Mouse (Mus musculus) thymus, postnatal 25 days (tissue): ENCODE measurements around the gene Usp11.

Source experiments
- DNase-seq: peaks from one replicate; pipeline ENCODE4 v3.0.0; 2022

Gene Usp11

DNA sequence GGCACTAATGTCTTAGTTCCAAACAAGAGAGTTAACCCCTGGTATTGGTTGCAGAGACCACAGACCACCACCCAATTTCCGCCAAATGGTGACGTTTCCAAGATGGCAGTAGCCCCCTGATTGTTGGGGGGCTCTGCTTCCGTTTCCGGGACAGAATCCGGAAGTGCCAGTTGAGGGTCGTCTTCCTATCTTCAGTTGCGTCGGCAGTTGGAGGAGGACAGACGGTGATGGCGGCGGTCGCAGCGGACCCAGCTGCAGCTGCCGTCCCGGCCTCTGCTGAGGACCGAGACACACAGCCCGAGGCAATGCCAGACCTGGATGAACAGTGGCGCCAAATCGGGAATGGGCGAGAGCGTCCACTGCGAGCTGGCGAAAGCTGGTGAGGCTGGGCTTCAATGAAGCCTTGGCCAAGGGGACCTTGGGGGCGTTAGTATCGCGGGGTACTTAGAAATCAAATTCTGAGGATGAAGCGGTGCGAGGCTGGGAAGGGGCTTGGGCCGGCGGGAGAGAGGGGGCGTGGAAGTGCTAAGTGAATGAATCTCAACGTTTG is at the start of gene Usp11:
TSS of gene Usp11 (plus strand) at position 166 of the 550 bp plus-strand sequence.
- DNase-seq = peak; percentile 45

DNA sequence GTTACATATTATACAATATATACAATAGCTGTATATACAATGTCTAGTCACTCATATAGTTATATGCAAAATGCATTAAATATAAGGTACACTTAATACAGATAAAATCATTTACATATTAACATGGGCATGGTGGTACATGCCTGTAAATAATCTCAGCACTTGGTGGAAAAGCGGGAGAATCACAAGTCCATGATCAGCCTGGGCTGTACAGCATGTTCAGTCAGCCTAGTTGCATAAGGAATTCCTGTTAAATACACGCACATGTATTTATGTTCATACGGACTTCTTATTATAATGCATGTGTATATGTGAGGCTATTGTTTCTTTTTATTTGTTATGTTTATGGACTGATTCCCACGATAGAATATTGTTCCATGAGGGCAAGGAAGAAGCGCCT is 46.1 kb upstream of the Usp11 start:
- no peak for DNase-seq

DNA sequence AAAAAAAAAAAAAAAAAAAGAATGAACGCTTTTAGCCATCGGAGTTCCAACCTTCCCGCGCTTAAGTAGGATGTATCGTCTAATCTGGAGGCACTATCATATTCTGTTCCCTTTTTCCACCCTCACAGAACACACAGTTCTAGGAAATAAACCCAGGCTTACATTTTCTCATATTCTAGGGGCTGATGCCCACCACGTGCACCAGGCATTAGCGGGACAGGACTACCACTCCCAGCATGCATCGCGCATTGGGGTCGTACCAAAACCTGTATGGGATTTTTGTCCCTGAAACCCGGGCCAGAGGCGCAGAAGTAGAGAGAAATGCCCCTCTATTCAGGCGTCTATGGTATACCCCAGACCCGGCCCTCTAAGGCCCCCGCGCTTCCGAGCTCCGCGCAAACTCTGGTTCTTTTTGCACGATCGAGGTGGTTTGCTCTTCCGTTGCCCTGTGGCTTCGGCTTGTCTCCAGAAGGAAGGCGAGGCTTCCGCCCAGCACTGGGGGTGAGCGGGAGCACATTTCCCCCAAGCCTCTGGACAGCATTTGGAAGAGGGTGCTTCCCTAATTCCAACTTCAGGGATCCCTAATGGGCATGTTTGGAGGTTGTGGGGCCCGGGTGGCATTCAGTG is 45.6 kb upstream of the Usp11 start, which contains the start of gene Uba1:
TSS of gene Uba1 (plus strand) at position 301 of the 627 bp plus-strand sequence.
- DNase-seq = peak; percentile 85

DNA sequence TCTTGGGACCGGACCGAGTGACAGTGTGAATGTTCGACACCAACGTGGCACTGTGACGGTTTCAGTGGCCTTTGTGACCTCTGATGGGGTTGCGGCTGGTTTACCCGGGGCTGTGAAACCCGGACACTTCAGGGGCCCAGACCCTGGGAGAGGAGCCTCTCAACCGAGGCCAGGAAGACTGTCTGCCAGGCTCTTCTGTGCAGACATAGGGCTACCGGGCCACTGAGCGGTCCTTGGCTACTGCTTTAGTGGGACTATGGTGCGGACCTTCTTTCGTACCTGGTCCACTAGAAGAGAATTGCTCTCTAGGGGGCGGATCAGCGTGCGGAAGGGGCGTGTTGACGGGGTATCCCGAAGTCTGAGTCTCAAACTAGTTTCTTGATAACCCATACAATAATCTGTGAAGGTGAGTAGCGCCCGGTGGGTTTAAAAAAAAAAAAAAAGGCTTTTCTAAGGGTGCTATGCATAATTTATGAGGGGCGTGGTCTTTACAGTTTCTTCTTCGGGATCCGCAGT is 44.8 kb upstream of the Usp11 start:
- peak; percentile 28 for DNase-seq

DNA sequence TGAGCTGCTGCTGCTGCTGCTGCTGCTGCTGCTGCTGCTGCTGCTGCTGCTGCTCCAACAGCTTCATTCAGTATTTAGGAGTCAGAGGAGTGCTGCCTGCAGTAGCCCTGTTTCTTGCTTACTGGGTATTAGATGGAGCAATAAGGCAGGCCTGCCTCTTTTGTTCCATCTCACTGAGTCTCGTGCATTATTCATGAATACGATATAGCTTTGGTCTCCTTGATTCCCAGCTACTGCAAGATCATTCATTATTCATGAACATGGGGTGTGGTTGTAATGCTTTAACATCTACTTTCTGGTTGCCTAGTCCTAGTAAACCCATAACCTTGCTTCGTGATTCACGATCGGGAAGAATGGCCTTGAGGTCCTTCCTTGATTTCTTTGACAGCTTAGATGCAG is 41.4 kb upstream of the Usp11 start:
- no peak for DNase-seq

DNA sequence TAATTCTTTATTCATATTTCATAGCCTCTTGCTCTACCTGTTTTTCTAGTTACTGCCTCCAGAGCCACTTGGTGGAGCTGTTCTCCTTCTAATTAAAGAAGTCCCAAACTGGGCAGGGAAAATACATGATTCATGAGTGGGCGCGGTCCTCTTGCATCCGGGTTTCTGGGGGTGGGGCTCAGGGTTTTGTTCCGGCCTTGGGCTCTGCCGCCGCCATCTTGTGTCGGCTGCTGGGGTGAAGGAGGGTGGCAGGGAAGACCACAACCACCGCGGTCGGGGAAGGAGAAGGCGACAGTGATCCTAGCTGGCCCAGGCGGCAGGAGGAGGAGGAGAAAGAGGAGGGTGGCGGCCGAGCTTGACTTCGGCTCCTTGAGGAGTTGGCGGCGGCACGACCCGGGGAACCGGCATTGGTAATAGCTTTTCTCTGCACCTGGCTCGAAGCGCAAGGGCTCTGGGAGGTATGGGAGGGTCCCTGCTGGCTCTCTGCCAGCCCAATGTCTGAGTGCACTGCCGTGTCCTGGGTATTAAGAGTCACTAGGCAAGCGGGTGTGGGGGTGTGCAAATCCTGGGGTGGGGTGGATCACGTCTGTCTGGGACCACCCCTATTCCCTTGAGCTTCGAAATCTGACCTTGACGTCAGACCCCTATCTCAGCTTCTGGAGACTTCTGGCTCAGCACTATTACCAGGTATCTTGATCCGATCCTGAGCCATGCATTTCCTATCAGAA is 40.8 kb upstream of the Usp11 start:
- peak; percentile 84 for DNase-seq

DNA sequence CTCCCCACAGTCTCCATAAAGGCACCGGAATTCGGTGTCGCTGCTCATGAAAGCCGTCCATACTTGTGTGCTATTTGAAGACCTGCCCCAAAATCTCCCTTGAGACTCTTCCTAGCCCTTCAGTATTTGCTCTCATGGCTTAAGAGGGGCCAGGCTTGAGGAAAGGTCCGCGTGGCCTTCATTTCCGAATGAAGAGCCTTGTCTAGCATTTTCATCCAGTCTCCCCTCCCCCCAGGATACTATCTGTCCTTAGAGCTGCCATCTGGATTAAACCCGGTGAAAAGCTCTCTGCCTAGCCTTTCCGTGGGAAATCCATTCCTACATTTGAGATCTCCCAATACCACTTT is 40.3 kb upstream of the Usp11 start:
- DNase-seq = no peak

DNA sequence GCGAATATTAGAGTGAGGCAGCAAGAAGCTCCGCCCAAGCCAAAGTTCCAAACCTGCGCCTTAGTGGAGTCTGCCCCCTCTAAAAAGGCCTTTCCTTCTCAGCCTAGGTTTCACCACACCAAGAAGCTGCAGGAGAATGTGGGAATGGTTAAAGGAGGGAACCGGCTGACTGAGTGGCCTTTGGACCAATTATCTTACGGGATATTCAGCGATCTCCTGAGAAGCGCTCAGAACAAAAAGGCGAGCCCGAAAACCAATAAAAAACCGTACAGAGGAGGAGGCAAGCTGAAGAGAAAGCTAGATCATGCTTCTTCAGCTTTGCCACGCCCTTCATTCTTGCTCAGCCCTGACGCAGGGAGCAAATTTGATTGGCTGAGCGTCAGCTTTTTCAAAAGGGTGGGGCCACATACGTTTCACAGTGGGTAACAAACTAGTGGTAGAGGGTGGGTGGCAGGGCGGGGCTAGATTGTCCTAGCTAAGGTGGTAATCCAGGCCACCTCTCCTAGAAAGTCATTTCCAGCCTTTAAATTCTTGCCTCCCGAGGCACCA is 16.1 kb upstream of the Usp11 start, which contains the start of gene Cdk16:
TSS of gene Cdk16 (plus strand) at position 436 of the 549 bp plus-strand sequence.
- peak; percentile 82 for DNase-seq

DNA sequence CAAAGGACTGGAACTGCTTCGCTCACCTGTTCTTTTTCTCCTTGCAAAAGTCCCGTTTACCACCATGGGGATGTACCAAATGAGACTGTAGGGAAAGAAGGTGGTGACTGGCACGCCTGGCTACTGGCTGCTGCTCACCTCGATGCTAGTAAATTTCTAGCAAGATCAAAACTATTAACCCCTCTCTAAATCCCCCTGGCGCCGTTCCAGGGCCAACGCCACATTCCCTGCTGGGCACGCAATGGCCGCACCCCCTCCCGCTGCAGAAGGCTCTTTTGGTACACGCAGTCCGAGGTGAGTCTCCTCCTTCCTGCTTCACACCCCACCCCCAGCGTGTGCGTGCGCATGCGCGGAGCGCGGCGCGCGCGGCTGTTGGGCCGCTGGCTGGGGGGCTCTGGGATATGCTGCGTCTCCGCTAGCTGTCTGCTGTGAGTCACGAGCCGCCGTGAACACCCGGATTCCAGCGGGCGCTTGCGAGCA is 15.6 kb upstream of the Usp11 start:
- DNase-seq = peak; percentile 84

DNA sequence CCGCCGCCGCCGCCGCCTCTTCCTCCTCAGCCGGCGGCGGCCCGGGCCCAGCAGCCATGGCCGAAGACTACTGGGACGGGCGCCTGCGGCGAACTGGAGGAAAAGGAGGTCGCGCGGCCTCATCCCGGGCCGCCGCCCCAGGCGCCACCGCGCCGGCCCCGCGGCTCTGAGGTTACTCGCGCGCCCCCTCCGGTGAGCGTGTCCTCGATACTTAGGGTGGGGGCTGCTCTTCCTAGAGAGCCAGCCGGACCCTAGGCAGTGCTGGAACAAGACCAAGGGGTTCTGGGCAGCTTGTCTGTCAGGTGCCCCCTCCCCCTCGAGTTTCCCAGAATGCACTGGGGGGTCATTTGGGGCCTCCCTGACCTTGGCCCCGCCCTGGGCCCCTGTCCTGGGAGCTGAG is 15.1 kb upstream of the Usp11 start:
- DNase-seq = peak; percentile 62

DNA sequence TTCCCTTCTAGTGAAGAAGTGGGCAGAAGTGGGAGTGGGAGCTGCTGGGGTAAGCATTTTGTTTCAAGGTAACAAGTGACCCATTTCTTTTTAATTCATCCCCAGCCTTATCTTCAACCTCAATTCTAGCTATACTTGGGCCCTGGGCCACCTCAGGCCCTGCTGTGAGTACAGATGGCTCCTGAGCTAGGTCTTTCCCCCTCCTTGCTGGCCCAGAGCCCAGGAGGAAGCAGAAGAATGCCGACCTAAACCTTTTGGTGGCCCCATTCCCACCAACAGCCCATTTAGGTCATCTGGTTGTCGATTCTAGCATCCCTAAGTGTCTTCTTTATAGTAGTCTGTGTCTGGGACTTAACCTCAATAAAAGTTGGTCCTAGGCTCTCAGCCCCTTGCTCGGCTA is 12.1 kb upstream of the Usp11 start:
- DNase-seq = no peak

DNA sequence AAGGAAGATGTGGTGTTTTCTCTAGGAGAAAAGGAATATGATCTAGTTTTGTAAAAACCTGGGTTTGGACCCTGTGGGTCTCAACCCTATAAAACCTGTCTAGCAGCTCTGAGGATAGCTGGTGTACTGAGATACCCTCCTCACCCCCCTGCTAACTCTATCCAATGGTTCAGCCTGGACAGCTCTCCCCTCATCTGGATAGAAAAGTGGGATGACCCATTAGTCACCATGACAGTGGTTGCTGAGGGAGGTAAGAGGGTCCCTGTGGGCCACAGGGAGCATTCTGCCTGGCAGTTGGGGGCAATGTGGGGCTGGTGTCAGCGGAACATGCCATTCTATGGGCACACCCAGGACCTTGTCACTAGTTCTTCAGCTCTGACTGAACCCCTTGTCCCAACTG is 11.1 kb upstream of the Usp11 start:
- no peak for DNase-seq

DNA sequence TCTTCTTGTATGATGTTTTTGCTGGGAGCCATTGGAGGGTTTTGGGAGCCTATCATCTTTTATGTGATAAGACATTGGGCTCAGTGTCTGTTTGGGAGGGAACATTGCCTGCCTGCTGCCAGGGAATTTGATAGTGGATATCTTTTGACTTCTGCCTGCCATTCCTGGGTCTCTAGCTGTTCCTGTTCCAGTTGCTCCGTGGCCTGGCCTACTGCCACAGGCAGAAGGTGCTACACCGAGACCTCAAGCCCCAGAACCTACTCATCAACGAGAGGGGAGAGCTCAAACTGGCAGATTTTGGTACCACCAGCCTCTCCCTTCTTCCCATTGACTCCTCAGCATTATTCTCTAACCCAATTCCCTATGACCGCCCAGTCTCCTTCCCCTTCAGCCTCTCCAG is 7.9 kb upstream of the Usp11 start:
- DNase-seq = no peak

DNA sequence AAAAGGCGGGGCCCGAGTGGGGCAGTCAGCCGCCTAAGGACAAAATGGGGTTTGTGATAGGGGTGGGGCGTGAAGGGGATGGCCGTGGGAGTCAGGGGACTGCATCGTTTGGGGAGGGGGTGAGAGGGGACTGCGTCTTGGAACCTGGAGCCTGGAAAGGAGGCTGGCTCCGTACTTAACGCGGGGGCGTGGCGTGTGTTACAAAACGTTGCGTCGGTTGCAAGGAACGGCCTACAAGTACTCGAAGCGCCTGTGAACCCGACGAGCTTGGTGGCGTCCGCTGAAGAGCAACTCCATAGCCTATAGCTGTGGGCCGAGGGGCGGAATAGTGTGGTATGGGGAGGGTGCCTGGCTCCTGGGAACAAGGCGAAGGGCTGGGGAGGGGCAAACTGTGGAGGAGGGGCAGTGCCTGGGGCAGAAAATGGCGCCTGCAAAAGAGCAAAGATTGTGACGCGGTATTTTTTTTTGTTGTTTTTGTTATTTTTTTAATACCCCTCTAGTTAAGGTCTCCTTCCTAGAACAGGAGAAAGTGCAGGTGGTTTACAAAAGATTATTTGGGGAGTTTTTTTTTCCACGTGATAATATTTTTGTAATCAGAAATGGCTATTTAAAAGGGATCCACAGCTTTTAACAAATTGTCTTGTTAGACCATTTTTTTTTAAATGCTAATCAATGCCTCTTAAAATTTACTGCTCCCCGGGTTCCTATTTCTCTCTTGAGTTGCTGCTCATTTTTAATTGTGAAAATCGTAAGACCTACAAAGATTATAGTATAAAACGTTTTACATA is 783 bp downstream of the Usp11 start:
- peak; percentile 74 for DNase-seq

DNA sequence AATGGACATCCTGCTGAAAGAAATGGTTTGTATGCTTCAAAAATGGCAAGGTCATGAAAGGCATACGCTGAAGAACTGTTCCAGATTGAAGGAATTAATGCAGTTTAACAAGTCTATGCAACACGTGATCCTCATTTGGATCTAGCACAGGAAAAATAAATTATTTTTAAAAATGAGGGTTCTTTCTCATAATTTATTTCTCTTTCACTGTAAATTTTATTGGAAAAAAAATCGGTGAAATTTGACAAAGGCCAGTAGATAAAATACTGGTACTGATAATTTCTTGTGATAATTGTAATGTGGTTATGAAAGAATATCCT is 1.3 kb downstream of the Usp11 start:
- DNase-seq = no peak

DNA sequence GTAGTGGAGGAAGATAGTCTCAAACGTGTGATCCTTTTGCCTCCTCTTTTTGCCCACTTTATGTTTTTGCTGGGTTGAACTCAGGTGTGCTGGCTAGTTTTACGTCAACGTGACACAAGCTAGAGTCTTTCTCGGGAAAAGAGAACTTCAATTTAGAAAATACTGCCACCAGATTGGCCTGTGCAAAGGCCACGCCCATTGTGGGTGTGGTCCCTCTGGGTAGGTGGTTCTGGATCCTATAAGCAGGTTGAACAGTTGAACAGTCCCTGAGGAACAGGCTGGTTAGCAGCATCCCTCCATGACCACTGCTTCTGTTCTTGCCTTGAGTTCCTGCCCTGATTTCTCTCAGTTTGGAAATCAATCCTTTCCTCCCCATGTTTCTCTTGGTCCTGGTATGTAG is 25.0 kb downstream of the Usp11 start:
- DNase-seq = no peak

DNA sequence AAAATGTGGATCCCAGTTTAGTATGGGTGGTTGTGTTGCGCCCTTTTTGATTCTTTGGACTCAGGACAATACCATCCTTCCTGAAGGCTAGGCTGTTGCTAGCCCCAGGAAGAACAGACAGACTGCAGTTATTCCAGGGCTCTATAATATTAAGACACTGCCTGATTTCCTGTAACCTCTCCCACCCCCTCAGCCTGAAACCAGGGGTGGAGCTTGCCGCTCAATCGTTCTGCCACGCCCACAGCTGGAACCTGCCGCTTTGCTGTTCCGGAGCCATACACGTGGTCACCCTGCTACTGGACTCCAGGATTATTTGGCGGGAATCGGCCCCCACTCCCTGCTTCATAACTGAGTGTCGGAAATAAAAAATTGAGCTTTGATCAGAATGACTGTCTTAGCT is 26.3 kb downstream of the Usp11 start:
- peak; percentile 1 for DNase-seq

DNA sequence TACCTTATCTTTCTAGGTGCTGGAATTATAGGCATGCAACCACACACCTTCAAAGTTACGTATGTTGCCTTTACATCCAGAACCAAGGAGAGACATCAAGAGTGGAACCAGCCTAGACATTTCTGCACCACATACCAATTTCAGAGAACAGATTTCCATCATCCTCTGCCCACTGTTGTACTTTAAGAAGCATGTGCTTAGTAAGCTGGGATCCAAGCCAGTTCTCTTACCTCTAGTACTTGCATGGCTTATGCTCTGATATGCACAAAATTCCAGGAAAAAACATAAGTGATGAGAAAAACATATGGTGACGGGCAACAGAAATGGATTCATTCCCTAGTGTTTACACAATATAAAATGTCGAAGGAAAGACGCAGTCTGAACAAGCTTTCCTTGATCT is 32.8 kb downstream of the Usp11 start:
- no peak for DNase-seq

DNA sequence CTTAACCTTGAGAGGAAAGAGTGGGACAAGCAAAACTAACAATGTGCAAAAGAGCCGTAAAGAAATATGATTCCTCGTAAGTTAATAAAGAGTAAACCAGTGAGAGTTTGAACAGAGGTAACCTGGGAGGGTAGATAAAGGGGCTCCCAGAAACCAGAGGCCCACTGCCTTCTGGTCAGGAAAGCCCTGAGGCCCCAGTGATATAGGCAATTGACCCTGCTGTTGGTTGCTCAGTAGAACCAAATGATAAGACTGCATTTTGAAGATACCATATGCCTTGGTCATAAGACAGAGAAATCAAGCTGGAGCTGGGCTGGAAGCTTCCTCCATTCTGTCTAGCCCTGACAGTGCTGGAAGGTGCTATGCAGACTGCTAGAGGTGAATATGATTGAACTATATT is 45.1 kb downstream of the Usp11 start:
- DNase-seq = no peak

DNA sequence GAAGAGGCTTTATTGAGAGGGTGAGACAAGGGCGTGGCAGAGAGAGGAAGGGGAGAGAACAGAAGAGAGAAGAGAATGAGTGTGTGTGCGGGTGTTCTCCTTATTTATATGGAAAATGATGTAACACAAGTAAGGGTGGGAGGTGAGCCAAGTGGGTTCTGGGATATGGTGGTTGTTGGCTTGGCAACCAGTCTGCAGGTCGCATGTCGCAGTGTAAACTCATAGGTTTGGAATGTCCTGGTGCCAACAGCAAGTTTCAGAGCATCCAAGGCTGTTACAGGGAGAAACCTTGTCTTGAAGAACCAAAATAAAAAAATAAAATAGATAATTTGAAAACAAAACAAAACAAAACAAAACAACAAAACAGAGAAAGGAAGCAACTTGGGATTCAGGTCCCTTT is 57.5 kb downstream of the Usp11 start:
- no peak for DNase-seq
